Mouse (Mus musculus): ENCODE measurements around the gene Akr1c19.

Akr1c19 gene

DNA sequence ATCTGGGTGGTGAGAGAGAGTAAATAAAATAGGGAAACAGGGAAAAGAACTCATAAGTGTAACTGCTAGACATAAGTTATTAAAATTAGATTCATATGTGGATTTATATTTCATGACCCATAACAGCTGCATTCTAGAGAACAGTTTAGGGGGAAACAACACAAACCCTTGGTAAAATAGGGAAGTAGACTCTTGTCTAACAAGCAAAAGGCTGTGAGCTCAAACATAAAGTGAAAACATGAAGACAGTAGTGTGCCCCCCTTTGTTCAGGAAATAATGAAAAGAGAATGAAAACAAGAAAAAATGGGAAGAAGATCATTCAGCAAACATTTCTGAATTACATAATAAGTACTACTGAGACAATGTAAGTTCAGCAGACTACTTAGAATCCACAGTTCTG, 42.4 kb downstream of the Akr1c19 start:
- DNase-seq, result no peak

DNA sequence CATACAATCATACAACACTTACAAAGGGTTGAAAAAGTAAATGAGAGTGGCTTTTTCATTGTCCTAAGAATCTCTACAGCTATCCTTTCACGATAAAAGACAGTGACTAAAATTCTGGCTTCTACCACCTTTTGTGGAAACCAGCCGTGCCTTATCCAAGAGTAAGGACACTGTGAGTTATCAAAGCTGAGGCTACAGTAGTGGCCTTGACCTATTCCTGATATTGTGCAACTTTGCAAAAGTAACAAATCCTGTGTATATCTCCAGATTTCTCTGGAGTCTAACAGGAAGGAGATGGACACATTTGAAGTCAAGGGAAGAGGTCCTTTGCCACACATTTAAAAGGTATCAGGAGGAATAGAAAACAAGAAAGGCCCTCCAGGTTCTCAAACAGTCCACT, 49.0 kb downstream of the Akr1c19 start:
- no peak for DNase-seq

DNA sequence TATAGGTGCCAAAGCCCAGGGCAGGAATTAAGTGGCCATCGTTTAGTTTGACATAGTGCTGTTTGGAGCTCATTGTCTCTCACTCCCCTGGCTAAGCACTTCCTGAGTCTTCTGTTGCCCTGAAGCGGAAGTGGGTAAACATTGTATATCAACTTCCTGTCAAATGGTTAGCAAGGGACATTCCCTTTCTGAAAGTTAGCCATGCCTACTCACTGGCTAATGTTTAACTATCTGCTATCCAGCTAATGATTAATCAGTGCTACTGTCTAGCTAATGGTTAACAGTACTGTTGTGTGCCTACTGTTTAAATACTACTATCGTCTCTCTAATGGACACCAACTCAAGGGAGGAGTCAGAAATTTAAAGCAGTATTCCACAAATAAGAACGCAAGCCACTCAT, 50.8 kb downstream of the Akr1c19 start, which contains the start of gene Akr1c12:
Akr1c12 (minus strand) TSS at position 150 of the 400 bp plus-strand sequence.
- no peak for DNase-seq

DNA sequence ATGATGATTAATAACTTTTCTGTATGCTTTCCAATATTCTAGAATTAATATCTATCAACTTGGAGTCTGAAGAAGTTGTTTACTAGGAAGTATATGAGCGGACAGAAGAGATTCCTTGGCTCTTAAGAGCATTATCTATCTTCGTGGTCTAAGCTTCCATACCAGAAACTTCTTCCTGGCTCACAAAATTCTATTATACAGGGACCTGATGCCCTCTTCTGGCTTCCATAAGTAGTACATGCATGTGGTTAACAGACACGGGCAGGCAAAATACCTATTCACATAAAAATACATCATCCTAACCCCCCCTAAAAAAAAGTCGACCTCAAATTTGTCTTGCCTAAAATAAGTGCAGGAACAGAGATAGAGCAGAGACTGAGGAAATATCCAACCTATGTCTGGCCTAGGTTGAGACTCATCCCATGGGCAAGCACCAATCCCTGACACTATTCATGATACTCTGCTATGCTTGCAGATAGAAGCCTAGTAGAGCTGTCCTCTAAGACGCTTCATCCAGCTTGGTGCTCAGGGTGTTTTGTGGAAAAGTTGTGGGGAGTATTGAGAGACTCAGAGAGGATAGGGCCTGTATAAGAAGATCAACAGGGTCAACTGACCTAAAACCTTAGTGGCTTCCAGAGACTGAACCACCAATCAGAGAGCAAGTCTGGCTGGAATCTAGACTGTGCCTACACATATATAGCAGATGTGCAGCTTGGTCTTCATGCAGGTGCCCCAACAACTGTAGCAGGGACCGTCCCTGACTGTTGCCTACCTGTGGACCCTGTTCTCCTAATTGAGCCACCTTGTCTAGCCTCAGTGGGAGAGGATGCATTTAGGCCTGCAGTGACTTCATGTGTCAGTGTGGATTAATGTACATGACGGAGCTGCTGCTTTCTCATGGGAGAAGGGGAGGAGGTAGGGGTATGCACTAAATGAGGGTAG, 53.2 kb downstream of the Akr1c19 start:
- DNase-seq, result peak; percentile 81

DNA sequence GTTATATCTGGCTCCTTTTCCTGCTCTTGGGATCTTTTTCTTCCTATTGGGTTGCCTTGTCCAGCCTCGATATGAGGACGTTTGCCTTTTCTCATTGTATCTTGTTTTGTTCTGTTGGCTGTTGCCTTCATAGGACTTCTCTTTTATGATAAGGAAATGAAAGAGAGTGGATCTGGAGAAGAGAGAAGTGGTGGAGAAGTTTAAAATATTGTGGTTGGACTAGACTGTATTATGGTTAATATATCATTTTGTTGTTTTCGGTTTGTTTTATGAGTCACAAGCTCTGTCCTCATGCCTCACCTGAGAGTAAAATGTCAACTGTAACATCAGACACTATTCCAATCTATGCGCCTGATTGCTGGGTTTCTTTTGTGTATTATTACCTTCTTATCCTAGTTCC, 68.5 kb downstream of the Akr1c19 start:
- peak; percentile 8 for DNase-seq

All from heart, adult 11 months (tissue).